Mouse (Mus musculus): ENCODE data around the gene Six1. TPM values are rescaled to one million over a fixed set of nuclear protein-coding genes. Genes with fewer than 3 reads are reported as not detected.

Six1 gene
- polyA plus RNA-seq, 1 experiment from 2014 or later, result 0.70 TPM

DNA sequence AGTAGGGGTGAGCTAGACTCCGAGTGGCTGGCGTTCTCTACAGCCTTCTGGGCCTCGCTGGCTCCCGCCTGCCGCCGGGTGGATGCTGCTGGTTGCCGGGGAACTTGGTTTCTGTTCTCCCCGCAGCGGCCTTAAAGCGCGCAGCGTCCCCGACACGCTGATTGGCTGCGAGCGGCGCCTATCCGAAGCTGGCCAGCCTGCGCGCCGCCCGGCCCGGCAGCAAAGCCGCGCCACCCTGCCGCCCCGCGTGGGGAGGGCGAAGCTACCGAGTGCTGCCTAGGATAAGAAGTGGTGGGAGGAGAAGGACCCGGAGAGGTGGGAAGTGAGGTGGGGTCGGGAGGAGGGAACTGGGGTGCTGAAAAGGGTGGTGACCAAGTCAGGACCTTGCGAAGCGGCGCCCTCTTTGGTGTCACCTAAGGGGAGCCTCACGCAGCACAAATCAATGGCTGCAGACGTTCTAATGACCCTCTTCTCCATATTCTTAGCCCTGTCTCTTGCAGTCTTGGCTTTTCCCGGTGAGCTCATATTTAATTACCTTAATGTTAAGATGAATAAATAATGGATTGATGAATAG is 7.0 kb downstream of the Six1 start:
- no peaks in the 10 kb centered on the region for H3K36me3 ChIP-seq (ENCODE audit: insufficient read depth, low read length)
- TF ChIP-seq CTCF (IDR thresholded peaks at IDR 0.05), result peak; percentile 26; the same call in 1 of the 2 replicates
- TF ChIP-seq EP300 (IDR thresholded peaks at IDR 0.05), result no peak
- DNase-seq (ENCODE audit: low spot score) (peak; percentile 86), ATAC-seq (peak; percentile 90)
- peak overlapping the region; percentile 89 for H3K4me2 ChIP-seq (replicated peaks; ENCODE audit: low read depth, low read length)
- under 1% methylated on average over 38 of the region's 38 CpGs for WGBS
- no peak overlapping the region for H3K27ac ChIP-seq (ENCODE audit: low read length)
- H3K9ac ChIP-seq (replicated peaks; ENCODE audit: low read depth), result no peak overlapping the region
- H3K9me3 ChIP-seq (ENCODE audit: low read length), result no peaks in the 10 kb centered on the region
- H3K4me1 ChIP-seq (ENCODE audit: insufficient read depth, low read depth, low read length), result peaks cover 20% of the 10 kb centered on the region
- peaks cover 85% of the 10 kb centered on the region for H3K27me3 ChIP-seq (replicated peaks; ENCODE audit: insufficient read depth, low read length)
- peak overlapping the region; percentile 55 for H3K4me3 ChIP-seq (ENCODE audit: low read depth, low read length)

DNA sequence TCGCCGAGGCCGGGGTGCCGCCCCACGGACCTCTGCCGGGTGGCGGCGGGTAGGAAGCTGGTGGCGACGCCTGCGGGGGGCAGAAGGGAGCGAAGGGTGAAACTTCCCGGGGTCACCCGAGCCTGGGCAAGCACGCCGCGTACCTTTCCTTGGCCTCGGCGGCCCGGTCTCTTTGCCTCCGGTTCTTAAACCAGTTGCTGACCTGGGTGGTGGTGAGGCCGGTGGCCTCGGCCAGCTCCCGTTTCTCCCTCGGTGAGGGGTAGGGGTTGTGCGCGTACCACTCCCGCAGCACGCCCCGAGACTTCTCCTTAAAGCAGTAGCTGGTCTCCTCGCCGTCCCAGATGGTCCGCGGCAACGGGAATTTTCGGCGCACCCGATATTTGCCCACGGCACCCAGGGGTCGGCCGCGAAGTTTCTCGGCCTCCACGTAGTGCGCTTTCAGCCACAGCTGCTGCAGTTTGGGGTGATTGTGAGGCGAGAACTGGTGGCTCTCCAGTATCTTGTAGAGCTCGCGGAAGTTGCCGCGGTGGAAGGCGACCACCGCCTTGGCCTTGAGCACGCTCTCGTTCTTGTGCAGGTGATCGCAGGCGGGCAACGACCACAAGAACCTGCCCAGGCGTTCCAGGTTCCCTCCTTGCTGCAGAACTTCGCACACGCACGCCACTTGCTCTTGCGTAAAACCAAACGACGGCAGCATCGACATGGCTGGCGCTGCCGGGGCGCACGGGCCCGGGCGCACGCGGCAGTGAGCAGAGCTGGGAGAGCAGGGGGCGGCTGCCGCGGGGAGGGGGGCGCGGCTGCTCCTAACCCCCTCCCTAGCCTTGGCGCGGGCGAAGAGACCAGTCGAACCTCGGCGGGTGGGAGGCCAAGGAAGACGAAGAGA is 7.7 kb downstream of the Six1 start:
- H3K36me3 ChIP-seq (ENCODE audit: insufficient read depth, low read length), result no peaks in the 10 kb centered on the region
- peaks cover 85% of the 10 kb centered on the region for H3K27me3 ChIP-seq (replicated peaks; ENCODE audit: insufficient read depth, low read length)
- peak overlapping the region; percentile 89 for H3K4me2 ChIP-seq (replicated peaks; ENCODE audit: low read depth, low read length)
- peak overlapping the region; percentile 55 for H3K4me3 ChIP-seq (ENCODE audit: low read depth, low read length)
- H3K27ac ChIP-seq (ENCODE audit: low read length), result no peak overlapping the region
- H3K9ac ChIP-seq (replicated peaks; ENCODE audit: low read depth), result no peak overlapping the region
- no peaks in the 10 kb centered on the region for H3K9me3 ChIP-seq (ENCODE audit: low read length)
- DNase-seq (ENCODE audit: low spot score) (no peak), ATAC-seq (peak; percentile 19)
- peak; percentile 9; the same call in 1 of the 2 replicates for TF ChIP-seq CTCF (IDR thresholded peaks at IDR 0.05)
- no peak for TF ChIP-seq EP300 (IDR thresholded peaks at IDR 0.05)
- WGBS, result under 1% methylated on average over 83 of the region's 85 CpGs
- H3K4me1 ChIP-seq (ENCODE audit: insufficient read depth, low read depth, low read length), result peaks cover 20% of the 10 kb centered on the region

- Histone ChIP-seq H3K27me3 (replicated peaks; ENCODE audit: insufficient read depth, low read length) (peaks cover 85% of the 10 kb centered on the region), H3K9me3 (ENCODE audit: low read length) (no peaks in the 10 kb centered on the region), H3K9ac (replicated peaks; ENCODE audit: low read depth) (no peak overlapping the region), H3K4me3 (ENCODE audit: low read depth, low read length) (peak overlapping the region; percentile 55), H3K36me3 (ENCODE audit: insufficient read depth, low read length) (no peaks in the 10 kb centered on the region), H3K27ac (ENCODE audit: low read length) (no peak overlapping the region), H3K4me1 (ENCODE audit: insufficient read depth, low read depth, low read length) (peaks cover 20% of the 10 kb centered on the region), H3K4me2 (replicated peaks; ENCODE audit: low read depth, low read length) (peak overlapping the region; percentile 89)
- DNase-seq (ENCODE audit: low spot score) (no peak), ATAC-seq (0 out of 2 replicates have a peak, but pooled peaks have one; percentile 21)
- WGBS, result under 1% methylated on average over 44 of the region's 46 CpGs
- TF ChIP-seq CTCF (IDR thresholded peaks at IDR 0.05), result 0 out of 2 replicates have a peak, but pooled peaks have one; percentile 4
- no peak for TF ChIP-seq EP300 (IDR thresholded peaks at IDR 0.05)
Measured at GRCm38 (mm10) chr12:73045046-73045723, 8.5 kb downstream of the Six1 start.

DNA sequence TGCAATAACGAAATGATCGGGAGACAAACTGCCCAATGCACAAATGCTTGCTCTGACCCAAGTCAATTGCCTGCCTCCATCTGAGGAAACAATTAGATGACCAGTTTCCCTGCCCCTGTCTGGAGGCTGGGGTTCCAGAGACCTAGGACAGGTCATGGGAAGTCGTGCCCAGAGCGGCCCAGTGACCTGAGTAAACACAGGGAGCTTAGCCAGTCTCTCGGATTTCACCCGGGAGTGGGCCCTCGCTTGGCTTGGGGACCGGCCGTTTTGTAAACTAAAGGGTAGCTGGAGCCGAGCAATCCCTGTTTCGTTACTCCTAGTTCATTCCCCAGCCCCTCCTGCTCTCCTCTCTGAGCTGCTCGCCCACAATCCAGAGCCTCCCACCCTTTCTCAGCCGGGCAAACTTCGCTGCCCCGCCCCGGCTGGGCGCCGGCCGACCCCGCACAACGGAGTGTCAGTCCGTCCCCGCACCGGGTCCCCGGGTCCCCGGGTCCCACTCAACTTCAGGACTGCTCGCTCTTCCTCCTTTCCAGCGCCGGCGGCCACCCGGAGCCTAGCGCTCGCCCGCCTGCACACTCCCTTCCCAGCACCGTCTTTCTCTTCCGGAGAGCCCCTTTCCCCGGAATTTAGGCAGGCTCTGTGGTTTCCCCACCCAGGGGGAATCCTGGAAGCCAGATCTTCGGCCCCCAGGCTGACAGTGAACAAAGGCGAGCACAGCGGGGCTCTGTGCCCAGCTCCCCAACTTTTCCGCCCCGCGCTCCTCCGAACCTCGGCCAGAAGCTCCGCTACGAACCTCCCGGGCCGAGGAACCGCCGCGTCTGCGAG is 9.3 kb downstream of the Six1 start:
- Histone ChIP-seq H3K27ac (ENCODE audit: low read length) (no peak overlapping the region), H3K9me3 (ENCODE audit: low read length) (no peaks in the 10 kb centered on the region), H3K4me1 (ENCODE audit: insufficient read depth, low read depth, low read length) (peaks cover 20% of the 10 kb centered on the region), H3K36me3 (ENCODE audit: insufficient read depth, low read length) (no peaks in the 10 kb centered on the region), H3K4me3 (ENCODE audit: low read depth, low read length) (peak overlapping the region; percentile 55), H3K9ac (replicated peaks; ENCODE audit: low read depth) (no peak overlapping the region), H3K4me2 (replicated peaks; ENCODE audit: low read depth, low read length) (peak overlapping the region; percentile 89), H3K27me3 (replicated peaks; ENCODE audit: insufficient read depth, low read length) (peaks cover 85% of the 10 kb centered on the region)
- DNase-seq (ENCODE audit: low spot score) (no peak), ATAC-seq (peak; percentile 26)
- WGBS, result 4% methylated on average over 48 of the region's 53 CpGs
- TF ChIP-seq EP300 (IDR thresholded peaks at IDR 0.05) (no peak), CTCF (IDR thresholded peaks at IDR 0.05) (no peak)

DNA sequence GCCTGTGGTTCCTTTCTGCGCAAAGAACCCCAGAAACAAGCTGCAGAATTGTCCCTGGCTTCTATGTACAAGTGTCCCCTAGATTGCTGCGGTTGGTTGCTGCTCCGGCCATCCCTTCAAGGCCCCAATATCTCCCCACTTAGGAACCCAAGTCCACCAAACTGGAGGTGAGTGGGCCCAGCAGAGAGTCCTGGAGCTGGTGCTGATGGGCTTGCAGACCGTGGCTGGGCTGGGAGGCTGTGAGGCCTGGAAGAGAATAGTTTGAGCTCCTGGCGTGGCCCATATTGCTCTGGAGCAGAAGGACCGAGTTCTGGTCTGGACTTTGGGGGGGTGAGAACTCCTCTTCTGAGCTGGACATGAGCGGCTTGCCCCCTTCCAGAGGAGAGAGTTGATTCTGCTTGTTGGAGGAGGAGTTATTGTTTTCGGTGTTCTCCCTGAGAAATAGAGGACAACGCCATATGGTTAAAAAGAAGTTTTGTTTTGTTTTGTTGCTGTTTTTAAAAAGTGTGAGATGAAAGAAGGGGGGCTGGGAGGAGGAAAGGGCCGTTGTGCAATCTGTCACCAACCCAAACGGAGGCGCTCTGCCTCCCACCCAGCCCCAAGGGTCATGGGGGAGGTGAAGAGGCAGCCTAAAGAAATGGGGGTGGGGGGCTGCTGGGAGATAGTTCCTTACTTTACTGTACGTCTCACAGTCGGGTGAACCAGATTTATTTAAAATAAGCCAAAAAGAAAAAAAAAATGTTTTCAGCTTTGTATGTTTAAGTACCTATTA is 10.1 kb downstream of the Six1 start:
- 21% methylated on average over 14 of the region's 14 CpGs for WGBS
- ATAC-seq (no peak), DNase-seq (ENCODE audit: low spot score) (no peak)
- peaks cover 20% of the 10 kb centered on the region for H3K4me1 ChIP-seq (ENCODE audit: insufficient read depth, low read depth, low read length)
- peaks cover 83% of the 10 kb centered on the region for H3K27me3 ChIP-seq (replicated peaks; ENCODE audit: insufficient read depth, low read length)
- no peaks in the 10 kb centered on the region for H3K9me3 ChIP-seq (ENCODE audit: low read length)
- peak overlapping the region; percentile 89 for H3K4me2 ChIP-seq (replicated peaks; ENCODE audit: low read depth, low read length)
- no peak overlapping the region for H3K9ac ChIP-seq (replicated peaks; ENCODE audit: low read depth)
- H3K27ac ChIP-seq (ENCODE audit: low read length), result no peak overlapping the region
- no peak overlapping the region for H3K4me3 ChIP-seq (ENCODE audit: low read depth, low read length)
- H3K36me3 ChIP-seq (ENCODE audit: insufficient read depth, low read length), result no peaks in the 10 kb centered on the region
- TF ChIP-seq CTCF (IDR thresholded peaks at IDR 0.05) (no peak), EP300 (IDR thresholded peaks at IDR 0.05) (no peak)

All from lung, postnatal 0 days (tissue).